In genomic region chr11:71440392-71440791, GRCm38 (mm10) we compare ENCODE assay signal across 12 mouse cellular contexts.
A peak's percentile ranks its signal among the peaks of the same experiment; 100 is the strongest.
DNase-seq lines count a peak whose midpoint lies in the region; ATAC-seq and TF ChIP-seq lines count a peak whose summit lies in the region.
"Had no signal": no experiment of that assay in that cellular context is flagged by ENCODE, and none has a peak within 500 bp of the region (broad histone marks: within the 10 kb centered on the region; RNA-seq: fewer than 3 reads in every experiment).

No protein-coding gene starts in this region.

- no peak overlapping the region for H3K27ac ChIP-seq in limb, embryonic 15.5 days
- no peak overlapping the region for H3K27ac ChIP-seq in liver, postnatal 0 days (ENCODE audit: low read depth)
- H3K27ac ChIP-seq: lung, embryonic 15.5 days; stomach, embryonic 15.5 days had no signal

- DNase-seq in embryo, embryonic 9.5 days (ENCODE audit: extremely low spot score): peak; percentile 12
- DNase-seq in embryo, embryonic 11 days: no peak
- peak; percentile 37 for DNase-seq in testis, postnatal 10 days (ENCODE audit: low spot score)
- no peak for DNase-seq in testis, postnatal 14 days (ENCODE audit: low spot score)
- no peak for DNase-seq in liver, postnatal 0 days
- DNase-seq in frontal cortex, postnatal 25 days (ENCODE audit: low spot score in 2 of 2): no peak
- DNase-seq in thymus, adult 18-20 months: no peak
- DNase-seq: heart, postnatal 14 days had no signal

- TF ChIP-seq CTCF in liver, postnatal 0 days (IDR thresholded peaks at IDR 0.05; ENCODE audit: low read depth): no peak

- 0 out of 2 replicates have a peak, but pooled peaks cover 7% of the 10 kb centered on the region for H3K27me3 ChIP-seq in limb, embryonic 15.5 days
- H3K27me3 ChIP-seq in liver, postnatal 0 days (ENCODE audit: insufficient read depth, low read length): 0 out of 2 replicates have a peak, but pooled peaks cover 3% of the 10 kb centered on the region

- H3K9me3 ChIP-seq in limb, embryonic 15.5 days: no peaks in the 10 kb centered on the region
- no peaks in the 10 kb centered on the region for H3K9me3 ChIP-seq in liver, postnatal 0 days (ENCODE audit: low read length)
- H3K9me3 ChIP-seq: lung, embryonic 15.5 days; stomach, embryonic 15.5 days had no signal

- no peaks in the 10 kb centered on the region for H3K36me3 ChIP-seq in limb, embryonic 15.5 days
- H3K36me3 ChIP-seq in liver, postnatal 0 days (replicated peaks; ENCODE audit: insufficient read depth, low read length): no peaks in the 10 kb centered on the region
- H3K36me3 ChIP-seq: lung, embryonic 15.5 days; stomach, embryonic 15.5 days had no signal

- WGBS in limb, embryonic 15.5 days: 47% methylated on average over 10 of the region's 10 CpGs
- 50% methylated on average over 10 of the region's 10 CpGs for WGBS in liver, postnatal 0 days (ENCODE audit: insufficient replicate concordance)

- peak overlapping the region; percentile 29 for H3K4me2 ChIP-seq in limb, embryonic 15.5 days
- no peak overlapping the region for H3K4me2 ChIP-seq in liver, postnatal 0 days (ENCODE audit: low read depth, low read length)
- H3K4me2 ChIP-seq: lung, embryonic 15.5 days had no signal

- H3K4me1 ChIP-seq in limb, embryonic 15.5 days: peaks cover 3% of the 10 kb centered on the region; the same call in 1 of the 2 replicates
- no peaks in the 10 kb centered on the region for H3K4me1 ChIP-seq in liver, postnatal 0 days (ENCODE audit: insufficient read depth)
- H3K4me1 ChIP-seq: lung, embryonic 15.5 days; stomach, embryonic 15.5 days had no signal

- ATAC-seq in limb, embryonic 15.5 days (ENCODE audit: insufficient number of reproducible peaks, low FRiP score, low TSS enrichment, low read depth): no peak
- no peak for ATAC-seq in liver, postnatal 0 days

- H3K9ac ChIP-seq in limb, embryonic 15.5 days: no peak overlapping the region
- H3K9ac ChIP-seq in liver, postnatal 0 days (replicated peaks): no peak overlapping the region
- H3K9ac ChIP-seq: lung, embryonic 15.5 days; stomach, embryonic 15.5 days had no signal

- H3K4me3 ChIP-seq in limb, embryonic 15.5 days: no peak overlapping the region
- H3K4me3 ChIP-seq in liver, postnatal 0 days (ENCODE audit: low read depth, low read length): no peak overlapping the region
- H3K4me3 ChIP-seq: erythroblast, embryonic 14.5 days; lung, embryonic 15.5 days; stomach, embryonic 15.5 days had no signal

- TF ChIP-seq EP300 in liver, postnatal 0 days (IDR thresholded peaks at IDR 0.05; ENCODE audit: low read depth): no peak

Comparison
In these comparisons a context has a peak if more than half of its experiments do, and no peak if none do; other contexts are left out.
1. DNase-seq: peak in embryo, embryonic 9.5 days (single experiment) and testis, postnatal 10 days (single experiment); none in embryo, embryonic 11 days (single experiment), testis, postnatal 14 days (single experiment), liver, postnatal 0 days (single experiment), frontal cortex, postnatal 25 days (0 of 2) and thymus, adult 18-20 months (0 of 2).